Mouse (Mus musculus) MEL (cell line): ENCODE data around the gene Vmn1r16. TPM values are rescaled to one million over a fixed set of nuclear protein-coding genes. Genes with fewer than 3 reads are reported as not detected.
"Not testable (repeated sequence)": the region's sequence is repeated elsewhere in the genome, so short reads cannot be mapped to it uniquely, and the experiment has no call there.

Source experiments
- DNase-seq: peaks from one replicate; pipeline ENCODE4 v3.0.0; 2011; ENCODE audit warnings: low read depth, low spot score
- H3K27ac ChIP-seq: 2 replicates; pipeline ENCODE4 v1.5.1; 2012; ENCODE audit warnings: low read depth, mild to moderate bottlenecking, control low read depth, low read length, moderate library complexity; ENCODE audit not compliant: control insufficient read depth
- H3K27me3 ChIP-seq, 2 experiments: fragments of 150-350 bp in 1 of 2; sonication (generic) in 1 of 2; 2 replicates each; pipeline ENCODE4 v1.6.1; 2012; ENCODE audit warnings: low read length in 2 of 2, mild to moderate bottlenecking in 2 of 2, improper control_type of control experiment in 1 of 2, moderate library complexity in 1 of 2; ENCODE audit not compliant: insufficient read depth in 2 of 2, control insufficient read depth in 1 of 2
- H3K36me3 ChIP-seq, 2 experiments: 2 replicates each; pipeline ENCODE4 v1.6.1; 2012 to 2014; ENCODE audit warnings: low read length in 2 of 2, improper control_type of control experiment in 1 of 2, inconsistent platforms in 1 of 2, mild to moderate bottlenecking in 1 of 2; ENCODE audit not compliant: insufficient read depth in 2 of 2, control insufficient read depth in 1 of 2
- H3K4me1 ChIP-seq, 2 experiments: fragments of 150-350 bp in 1 of 2; sonication (generic) in 1 of 2; 2 replicates each; pipeline ENCODE4 v1.6.1; 2012; ENCODE audit warnings: low read length in 2 of 2, improper control_type of control experiment in 1 of 2, mild to moderate bottlenecking in 1 of 2; ENCODE audit not compliant: insufficient read depth in 2 of 2, control insufficient read depth in 1 of 2
- H3K4me3 ChIP-seq, 2 experiments: fragments of 150-350 bp in 1 of 2; sonication (generic) in 1 of 2; 2 replicates each; pipeline ENCODE4 v1.5.1; 2012; ENCODE audit warnings: low read depth in 2 of 2, low read length in 2 of 2, mild to moderate bottlenecking in 2 of 2, moderate library complexity in 2 of 2, control low read depth in 1 of 2, improper control_type of control experiment in 1 of 2; ENCODE audit not compliant: control insufficient read depth in 1 of 2, insufficient read depth in 1 of 2
- H3K79me2 ChIP-seq: 2 replicates; pipeline ENCODE4 v1.6.1; 2012; ENCODE audit warnings: mild to moderate bottlenecking, low read length, moderate library complexity; ENCODE audit not compliant: control insufficient read depth, poor library complexity, insufficient read depth
- H3K9ac ChIP-seq: 2 replicates; pipeline ENCODE4 v1.6.1; 2012; ENCODE audit warnings: low read depth, mild to moderate bottlenecking, control low read depth, low read length, moderate library complexity; ENCODE audit not compliant: control insufficient read depth, poor library complexity, severe bottlenecking
- H3K9me3 ChIP-seq: fragments of 150-350 bp; sonication (generic); replicated peaks from 2 replicates; pipeline ENCODE4 v1.6.1; 2012; ENCODE audit warnings: mild to moderate bottlenecking, low read length, improper control_type of control experiment, moderate library complexity; ENCODE audit not compliant: insufficient read depth
- BHLHE40 ChIP-seq: IDR thresholded peaks from 2 replicates; pipeline ENCODE4 v1.6.1; 2012; ENCODE audit warnings: low read depth, mild to moderate bottlenecking, inconsistent platforms, low read length, improper control_type of control experiment, borderline replicate concordance
- CHD1 ChIP-seq: IDR thresholded peaks from 2 replicates; pipeline ENCODE4 v1.6.1; 2012; ENCODE audit warnings: low read depth, mild to moderate bottlenecking, inconsistent platforms, low read length, improper control_type of control experiment
- CHD2 ChIP-seq: IDR thresholded peaks from 2 replicates; pipeline ENCODE4 v1.6.1; 2011; ENCODE audit warnings: low read length, improper control_type of control experiment
- CTCF ChIP-seq, 3 experiments: IDR thresholded peaks in 2 of 3; conservative IDR thresholded peaks in 1 of 3; 2 replicates each; pipeline ENCODE4 v1.5.1; 2011 to 2012; ENCODE audit warnings: low read length in 3 of 3, low read depth in 2 of 3, mild to moderate bottlenecking in 2 of 3, improper control_type of control experiment in 1 of 3, inconsistent platforms in 1 of 3, mixed read lengths in 1 of 3, moderate library complexity in 1 of 3; ENCODE audit not compliant: control insufficient read depth in 1 of 3, insufficient read depth in 1 of 3, poor library complexity in 1 of 3, severe bottlenecking in 1 of 3
- E2F4 ChIP-seq: IDR thresholded peaks from 2 replicates; pipeline ENCODE4 v1.6.1; 2011; ENCODE audit warnings: low read depth, low read length, improper control_type of control experiment, borderline replicate concordance
- ELF1 ChIP-seq: IDR thresholded peaks from 2 replicates; pipeline ENCODE4 v1.6.1; 2014; ENCODE audit warnings: low read depth, mild to moderate bottlenecking, inconsistent platforms, low read length, improper control_type of control experiment, moderate library complexity
- EP300 ChIP-seq, 2 experiments: IDR thresholded peaks; 2 replicates each; pipeline ENCODE4 v1.6.1; 2011; ENCODE audit warnings: improper control_type of control experiment in 2 of 2, low read length in 2 of 2, low read depth in 1 of 2, mild to moderate bottlenecking in 1 of 2
- ETS1 ChIP-seq: IDR thresholded peaks from 2 replicates; pipeline ENCODE4 v1.6.1; 2012; ENCODE audit warnings: low read depth, mild to moderate bottlenecking, inconsistent platforms, low read length, improper control_type of control experiment, moderate library complexity
- HCFC1 ChIP-seq: IDR thresholded peaks from 2 replicates; pipeline ENCODE4 v1.6.1; 2012; ENCODE audit warnings: low read depth, mild to moderate bottlenecking, inconsistent platforms, low read length, improper control_type of control experiment, moderate library complexity
- JUND ChIP-seq: IDR thresholded peaks from 2 replicates; pipeline ENCODE4 v1.6.1; 2011; ENCODE audit warnings: low read depth, mild to moderate bottlenecking, improper control_type of control experiment, low read length
- KAT2A ChIP-seq: conservative IDR thresholded peaks from 2 replicates; pipeline ENCODE4 v1.6.1; 2012; ENCODE audit warnings: low read depth, low read length, improper control_type of control experiment, inconsistent platforms
- MAX ChIP-seq: IDR thresholded peaks from 2 replicates; pipeline ENCODE4 v1.6.1; 2011; ENCODE audit warnings: low read length, improper control_type of control experiment
- MXI1 ChIP-seq: IDR thresholded peaks from 2 replicates; pipeline ENCODE4 v1.6.1; 2011; ENCODE audit warnings: mild to moderate bottlenecking, low read depth, low read length, improper control_type of control experiment
- MYC ChIP-seq: IDR thresholded peaks from 2 replicates; pipeline ENCODE4 v1.6.1; 2011; ENCODE audit warnings: low read depth, mild to moderate bottlenecking, low read length, improper control_type of control experiment, moderate library complexity
- NELFE ChIP-seq: IDR thresholded peaks from 2 replicates; pipeline ENCODE4 v1.6.1; 2011; ENCODE audit warnings: low read depth, low read length, improper control_type of control experiment
- NRF1 ChIP-seq: IDR thresholded peaks from 2 replicates; pipeline ENCODE4 v1.6.1; 2014; ENCODE audit warnings: low read depth, mild to moderate bottlenecking, inconsistent platforms, low read length, improper control_type of control experiment, moderate library complexity; ENCODE audit not compliant: poor library complexity, insufficient read depth, severe bottlenecking
- POLR2A ChIP-seq, 2 experiments: IDR thresholded peaks; 2 replicates each; pipeline ENCODE4 v1.6.1; 2011 to 2012; ENCODE audit warnings: low read length in 2 of 2, mild to moderate bottlenecking in 2 of 2, control low read depth in 1 of 2, improper control_type of control experiment in 1 of 2, low read depth in 1 of 2, moderate library complexity in 1 of 2; ENCODE audit not compliant: control insufficient read depth in 1 of 2, insufficient read depth in 1 of 2, poor library complexity in 1 of 2
- POLR2AphosphoS5 ChIP-seq: IDR thresholded peaks from 2 replicates; pipeline ENCODE4 v1.6.1; 2012; ENCODE audit warnings: low read depth, borderline replicate concordance, mild to moderate bottlenecking, inconsistent platforms, low read length, moderate library complexity, mixed read lengths
- RCOR1 ChIP-seq: IDR thresholded peaks from 2 replicates; pipeline ENCODE4 v1.6.1; 2012; ENCODE audit warnings: low read depth, mild to moderate bottlenecking, inconsistent platforms, low read length, improper control_type of control experiment
- SMC3 ChIP-seq: IDR thresholded peaks from 2 replicates; pipeline ENCODE4 v1.6.1; 2011; ENCODE audit warnings: low read depth, low read length, improper control_type of control experiment
- TBP ChIP-seq: IDR thresholded peaks from 2 replicates; pipeline ENCODE4 v1.8.0; 2011; ENCODE audit warnings: low read depth, low read length, improper control_type of control experiment
- UBTF ChIP-seq: IDR thresholded peaks from 2 replicates; pipeline ENCODE4 v1.6.1; 2012; ENCODE audit warnings: low read depth, mild to moderate bottlenecking, inconsistent platforms, low read length, improper control_type of control experiment, moderate library complexity, borderline replicate concordance; ENCODE audit not compliant: insufficient read depth
- USF1 ChIP-seq: IDR thresholded peaks from 2 replicates; pipeline ENCODE4 v1.6.1; 2014; ENCODE audit warnings: low read depth, mild to moderate bottlenecking, inconsistent platforms, low read length, improper control_type of control experiment, moderate library complexity
- USF2 ChIP-seq, 2 experiments: IDR thresholded peaks; 2 replicates each; pipeline ENCODE4 v1.6.1; 2011 to 2012; ENCODE audit warnings: improper control_type of control experiment in 2 of 2, low read length in 2 of 2, borderline replicate concordance in 1 of 2, inconsistent platforms in 1 of 2, low read depth in 1 of 2, mild to moderate bottlenecking in 1 of 2; ENCODE audit not compliant: insufficient read depth in 1 of 2
- ZKSCAN1 ChIP-seq: IDR thresholded peaks from 2 replicates; pipeline ENCODE4 v1.6.1; 2012; ENCODE audit warnings: low read depth, mild to moderate bottlenecking, inconsistent platforms, low read length, improper control_type of control experiment, moderate library complexity
- ZMIZ1 ChIP-seq: IDR thresholded peaks from 2 replicates; pipeline ENCODE4 v1.6.1; 2012; ENCODE audit warnings: low read depth, mild to moderate bottlenecking, inconsistent platforms, low read length, improper control_type of control experiment, moderate library complexity
- ZNF384 ChIP-seq: IDR thresholded peaks from 2 replicates; pipeline ENCODE4 v1.6.1; 2012; ENCODE audit warnings: low read depth, mild to moderate bottlenecking, inconsistent platforms, low read length, improper control_type of control experiment
- polyA plus RNA-seq, 2 experiments: library from polyadenylated mRNA; stranded (reverse) in 1 of 2; unstranded in 1 of 2; fragments of >175 nt in 1 of 2; fragments of >200 nt in 1 of 2; gene quantifications; 2 replicates each; pipeline versions ENCODE4 v1.2.1 to v1.2.4; 2012; ENCODE audit warnings: low replicate concordance in 2 of 2, low read depth in 1 of 2; ENCODE audit not compliant: insufficient read length in 2 of 2, insufficient read depth in 1 of 2, missing spikeins in 1 of 2
- total RNA-seq: library from RNA; depleted of rRNA; stranded (reverse); fragments of 300-350 nt; gene quantifications from 2 replicates; pipeline ENCODE4 v1.2.3, GENCODE M21; 2012; rRNA removed

Gene Vmn1r16
- not detected in 2 replicates for total RNA-seq
- not detected for polyA plus RNA-seq

- TF ChIP-seq USF2 (IDR thresholded peaks at IDR 0.05; ENCODE audit: borderline replicate concordance in 1 of 2, insufficient read depth in 1 of 2, low read depth in 1 of 2, low read length in 2 of 2) (no peak), CTCF (IDR thresholded peaks at IDR 0.05 in 2 of 3, conservative IDR thresholded peaks at IDR 0.05 in 1 of 3; ENCODE audit: control insufficient read depth in 1 of 3, insufficient read depth in 1 of 3, low read depth in 2 of 3, low read length in 3 of 3, poor library complexity in 1 of 3, severe bottlenecking in 1 of 3) (no peak), MYC (no peak), ELF1 (no peak), CHD1 (no peak), CHD2 (no peak), NELFE (no peak), E2F4 (no peak), ETS1 (no peak), SMC3 (no peak), ZKSCAN1 (no peak), EP300 (IDR thresholded peaks at IDR 0.05; ENCODE audit: low read depth in 1 of 2, low read length in 2 of 2) (no peak), TBP (no peak), USF1 (no peak), HCFC1 (no peak), POLR2AphosphoS5 (no peak), NRF1 (no peak), ZNF384 (no peak), ZMIZ1 (no peak), MXI1 (no peak)
- Histone ChIP-seq H3K4me1 (no peaks in the 10 kb centered on the region), H3K4me3 (no peak within 1 kb of the TSS), H3K79me2 (no peaks in the 10 kb centered on the region), H3K27me3 (no peaks in the 10 kb centered on the region), H3K36me3 (no peaks in the 10 kb centered on the region), H3K9me3 (no peaks in the 10 kb centered on the region), H3K9ac (no peak within 1 kb of the TSS), H3K27ac (no peak within 1 kb of the TSS)
- no peak for DNase-seq
Measured at GRCm38 (mm10) chr6:57329394-57329793, at the start of gene Vmn1r16. Gene Vmn1r16, minus strand, starts transcription at chr6:57329494.

GRCm38 (mm10) chr6:57367496-57367895 is 38.2 kb upstream of the Vmn1r16 start:
- no peaks in the 10 kb centered on the region for H3K9me3 ChIP-seq
- TF ChIP-seq ELF1 = no peak
- TF ChIP-seq RCOR1 = no peak
- TF ChIP-seq UBTF = no peak
- TF ChIP-seq POLR2A (IDR thresholded peaks at IDR 0.05; ENCODE audit: control insufficient read depth in 1 of 2, insufficient read depth in 1 of 2, low read depth in 1 of 2, low read length in 2 of 2, poor library complexity in 1 of 2) = no peak
- TF ChIP-seq MXI1 = no peak
- TF ChIP-seq ZKSCAN1 = no peak
- TF ChIP-seq MAX = no peak
- TF ChIP-seq USF1 = no peak
- no peak for TF ChIP-seq KAT2A
- TF ChIP-seq TBP = no peak
- no peak for TF ChIP-seq JUND
- TF ChIP-seq BHLHE40 = no peak
- H3K27ac ChIP-seq = no peak overlapping the region
- no peaks in the 10 kb centered on the region for H3K79me2 ChIP-seq
- H3K27me3 ChIP-seq = no peaks in the 10 kb centered on the region
- H3K9ac ChIP-seq = no peak overlapping the region
- no peak for DNase-seq
- no peaks in the 10 kb centered on the region for H3K36me3 ChIP-seq
- H3K4me3 ChIP-seq = no peak overlapping the region
- H3K4me1 ChIP-seq = no peaks in the 10 kb centered on the region

GRCm38 (mm10) chr6:57365866-57366265 is 36.6 kb upstream of the Vmn1r16 start:
- H3K4me3 ChIP-seq, DNase-seq, H3K9ac ChIP-seq, H3K79me2 ChIP-seq, H3K27ac ChIP-seq, H3K36me3 ChIP-seq, H3K27me3 ChIP-seq, H3K4me1 ChIP-seq, H3K9me3 ChIP-seq: not testable (repeated sequence)
